Mouse (Mus musculus): ENCODE measurements around the gene Uba3. TPM values are rescaled to one million over a fixed set of nuclear protein-coding genes. Genes with fewer than 3 reads are reported as not detected.
A peak's percentile ranks its signal among the peaks of the same experiment; 100 is the strongest.

Uba3 gene
- polyA plus RNA-seq, 1 experiment = 16.6 TPM

GRCm38 (mm10) chr6:97142611-97143010 is 62.8 kb downstream of the Uba3 start:
- H3K4me1 ChIP-seq (ENCODE audit: control insufficient read depth, insufficient read depth, low read length) = peaks cover 3% of the 10 kb centered on the region; the same call in 1 of the 2 replicates
- no peaks in the 10 kb centered on the region for H3K27me3 ChIP-seq (replicated peaks; ENCODE audit: control insufficient read depth, insufficient read depth, low read length)
- H3K36me3 ChIP-seq (ENCODE audit: control insufficient read depth, insufficient read depth, low read length) = peaks cover 3% of the 10 kb centered on the region
- no peak overlapping the region for H3K4me3 ChIP-seq (ENCODE audit: insufficient read depth, low read depth, low read length)
- TF ChIP-seq CTCF (conservative IDR thresholded peaks at IDR 0.05; ENCODE audit: insufficient read depth, insufficient read length, low read depth, low read length) (no peak), POLR2A (IDR thresholded peaks at IDR 0.05; ENCODE audit: low read depth, low read length) (no peak)
- H3K27ac ChIP-seq (ENCODE audit: insufficient read depth, low read depth, low read length) = no peak overlapping the region
- 76% methylated on average over 8 of the region's 8 CpGs for WGBS
- no peak for DNase-seq

- peak overlapping the region; percentile 28; the same call in 1 of the 2 replicates for H3K27ac ChIP-seq (ENCODE audit: insufficient read depth, low read depth, low read length)
- H3K4me3 ChIP-seq (ENCODE audit: insufficient read depth, low read depth, low read length) = no peak overlapping the region
- WGBS = 73% methylated on average over 7 of the region's 7 CpGs
- no peaks in the 10 kb centered on the region for H3K4me1 ChIP-seq (ENCODE audit: control insufficient read depth, insufficient read depth, low read length)
- H3K36me3 ChIP-seq (ENCODE audit: control insufficient read depth, insufficient read depth, low read length) = peaks cover 3% of the 10 kb centered on the region
- peak; percentile 45 for DNase-seq
- TF ChIP-seq POLR2A (IDR thresholded peaks at IDR 0.05; ENCODE audit: low read depth, low read length) = no peak
- no peak for TF ChIP-seq CTCF (conservative IDR thresholded peaks at IDR 0.05; ENCODE audit: insufficient read depth, insufficient read length, low read depth, low read length)
- H3K27me3 ChIP-seq (replicated peaks; ENCODE audit: control insufficient read depth, insufficient read depth, low read length) = no peaks in the 10 kb centered on the region
Observed at GRCm38 (mm10) chr6:97141811-97142210, 63.6 kb downstream of the Uba3 start.

Other genes starting within 250 kb of the Uba3 start
- gene Fam19a4, start 145.2 kb downstream of the Uba3 start, polyA plus RNA-seq (2012; rRNA removed) = not detected in 2 replicates
- 12.8 and 13.9 TPM in 2 replicates for gene Eogt, start 56.5 kb downstream of the Uba3 start, polyA plus RNA-seq (2012; rRNA removed)
- gene Tmf1, start 26.5 kb downstream of the Uba3 start, polyA plus RNA-seq (2012; rRNA removed) = 3.2 and 4.1 TPM in 2 replicates
- 57.0 and 66.0 TPM in 2 replicates for gene Arl6ip5, start 5.0 kb upstream of the Uba3 start, polyA plus RNA-seq (2012; rRNA removed)
- 0.12 and 1.2 TPM in 2 replicates for gene Lmod3, start 47.1 kb upstream of the Uba3 start, polyA plus RNA-seq (2012; rRNA removed)